34 mouse cellular contexts compared by ENCODE assay signal in genomic region chr2:124499670-124500069, GRCm38 (mm10).
"Had no signal": no experiment of that assay in that cellular context is flagged by ENCODE, and none has a peak within 500 bp of the region (broad histone marks: within the 10 kb centered on the region; RNA-seq: fewer than 3 reads in every experiment).

No protein-coding gene starts in this region.

- H3K9me3 ChIP-seq: heart, embryonic 10.5 days; heart, embryonic 13.5 days; heart, embryonic 15.5 days; hindbrain, embryonic 10.5 days; hindbrain, embryonic 12.5 days; hindbrain, embryonic 13.5 days; hindbrain, embryonic 15.5 days; intestine, embryonic 15.5 days; kidney, embryonic 15.5 days had no signal

- H3K9ac ChIP-seq: heart, embryonic 13.5 days; heart, embryonic 15.5 days; hindbrain, embryonic 12.5 days; hindbrain, embryonic 13.5 days; hindbrain, embryonic 14.5 days; hindbrain, embryonic 15.5 days; intestine, embryonic 15.5 days; kidney, embryonic 15.5 days had no signal

- H3K4me2 ChIP-seq: heart, embryonic 11.5 days; heart, embryonic 13.5 days; heart, embryonic 15.5 days; hindbrain, embryonic 12.5 days; hindbrain, embryonic 13.5 days; hindbrain, embryonic 14.5 days; hindbrain, embryonic 15.5 days; intestine, embryonic 15.5 days; kidney, embryonic 15.5 days had no signal

- ATAC-seq: hindbrain, embryonic 16.5 days; hindbrain, postnatal 0 days; inflammation-experienced regulatory T-cells, adult 6 months; intestine, embryonic 15.5 days; intestine, embryonic 16.5 days; intestine, postnatal 0 days had no signal

- H3K27me3 ChIP-seq: heart, embryonic 13.5 days; heart, embryonic 15.5 days; hindbrain, embryonic 15.5 days; intestine, embryonic 15.5 days; kidney, embryonic 15.5 days had no signal

- DNase-seq: heart, postnatal 14 days; heart, postnatal 36 days; heart, postnatal 4 days; kidney, adult 11 months; kidney, adult 18-20 months; kidney, adult 2 months; kidney, adult 8-10 months; kidney, adult 9 months; kidney, postnatal 10 days; kidney, postnatal 14 days; kidney, postnatal 25 days; kidney, postnatal 36 days; kidney, postnatal 4 days; layer of hippocampus, adult 9-11 months; layer of hippocampus, postnatal 36 days had no signal

- H3K4me1 ChIP-seq: hindbrain, embryonic 10.5 days; hindbrain, embryonic 12.5 days; hindbrain, embryonic 13.5 days; intestine, embryonic 15.5 days; kidney, embryonic 15.5 days had no signal

- H3K4me3 ChIP-seq: heart, embryonic 10.5 days; heart, embryonic 13.5 days; heart, embryonic 15.5 days; hindbrain, embryonic 10.5 days; hindbrain, embryonic 12.5 days; hindbrain, embryonic 13.5 days; hindbrain, embryonic 15.5 days; intestine, embryonic 15.5 days; kidney, embryonic 15.5 days; layer of hippocampus, adult 2 months; left cerebral cortex, adult 2 months had no signal

- H3K27ac ChIP-seq: heart, embryonic 10.5 days; heart, embryonic 13.5 days; heart, embryonic 15.5 days; hindbrain, embryonic 10.5 days; hindbrain, embryonic 12.5 days; hindbrain, embryonic 13.5 days; hindbrain, embryonic 14.5 days; hindbrain, embryonic 15.5 days; hindbrain, postnatal 0 days; intestine, embryonic 15.5 days; kidney, embryonic 15.5 days; kidney, postnatal 0 days; layer of hippocampus, adult 2 months; left cerebral cortex, adult 2 months had no signal

- H3K36me3 ChIP-seq: heart, embryonic 10.5 days; heart, embryonic 13.5 days; heart, embryonic 15.5 days; hindbrain, embryonic 10.5 days; hindbrain, embryonic 12.5 days; hindbrain, embryonic 13.5 days; hindbrain, embryonic 15.5 days; intestine, embryonic 15.5 days; kidney, embryonic 15.5 days had no signal
